ENCODE assay signal across 8 mouse cellular contexts in genomic region chr4:58911831-58912628, GRCm38 (mm10). TPM values are rescaled to one million over a fixed set of nuclear protein-coding genes. Genes with fewer than 3 reads are reported as not detected.
A peak's percentile ranks its signal among the peaks of the same experiment; 100 is the strongest.
DNase-seq lines count a peak whose midpoint lies in the region; ATAC-seq lines count a peak whose summit lies in the region.

No protein-coding gene starts in this region.

- DNase-seq in Muller cell, postnatal 12 days (ENCODE audit: inconsistent ontology term): peak; percentile 81
- DNase-seq in cerebellum, adult 18-20 months: peak; percentile 67 to 84
- peak; percentile 73 for DNase-seq in heart, postnatal 4 days
- peak; percentile 58 to 60 for DNase-seq in layer of hippocampus, postnatal 36 days
- peak; percentile 50 for DNase-seq in lung, postnatal 36 days
- DNase-seq in retina, adult 2 months (ENCODE audit: low read depth, low spot score): peak; percentile 39
- peak; percentile 67 to 68 for DNase-seq in thymus, postnatal 36 days

- ATAC-seq in frontal cortex, adult (ENCODE audit: low TSS enrichment): peak; percentile 66

RNA-seq across cellular contexts. Expression of gene Ecpas, which starts 0.5 kb away (rescaled TPM):
- total RNA-seq in heart, postnatal 4 days (2021): 100 to 1,000 TPM; 129 to 131 TPM
- 100 to 1,000 TPM; 120 to 127 TPM for total RNA-seq in layer of hippocampus, postnatal 36 days (2021)

RNA-seq across cellular contexts. Expression of gene Zkscan16, which starts 31.4 kb away (rescaled TPM):
- total RNA-seq in heart, postnatal 4 days (2021): under 1 TPM; 0.21 to 0.25 TPM
- total RNA-seq in layer of hippocampus, postnatal 36 days (2021): 10 to 100 TPM; 43.7 to 45.2 TPM

Comparison
In these comparisons a context has a peak if more than half of its experiments do, and no peak if none do; other contexts are left out.
1. Peak in every context shown above with its lines: DNase-seq and ATAC-seq.
2. RNA of gene Zkscan16, which starts 31.4 kb away (total RNA-seq): 43.7 to 45.2 TPM in layer of hippocampus, postnatal 36 days; 0.21 to 0.25 TPM in heart, postnatal 4 days; every median in the first group is over 10 times any median in the second.